In genomic region chr4:57866088-57866487, GRCm38 (mm10) we compare ENCODE assay signal across 8 mouse cellular contexts. TPM values are rescaled to one million over a fixed set of nuclear protein-coding genes. Genes with fewer than 3 reads are reported as not detected.
DNase-seq lines count a peak whose midpoint lies in the region; ATAC-seq and TF ChIP-seq lines count a peak whose summit lies in the region.

No protein-coding gene starts in this region.

- peak overlapping the region; percentile 80 for H3K27ac ChIP-seq in gastrocnemius, adult 2 months

- peak; percentile 50 for DNase-seq in gastrocnemius, adult 2 months
- no peak for DNase-seq in gastrocnemius, postnatal 4 days (ENCODE audit: low spot score in 2 of 2)
- DNase-seq in Muller cell, postnatal 12 days (ENCODE audit: inconsistent ontology term) = peak; percentile 58
- peak; percentile 50 for DNase-seq in kidney, postnatal 10 days
- DNase-seq in B cell, adult 2 months = no peak
- no peak for DNase-seq in cerebellum, adult 18-20 months
- DNase-seq in adrenal gland, adult 8-10 months = no peak

- H3K4me3 ChIP-seq in gastrocnemius, adult 2 months = no peak overlapping the region

- TF ChIP-seq CTCF in gastrocnemius, adult 2 months (IDR thresholded peaks at IDR 0.05) = no peak

- intact Hi-C loops in gastrocnemius, adult 2 months (cut with DNase I) = no loop called here

- ATAC-seq in granulocyte monocyte progenitor cell, adult 5-6 weeks (replicated peaks; ENCODE audit: poor library complexity, severe bottlenecking) = peak; percentile 89

RNA-seq across cellular contexts. Expression of gene D630039A03Rik, which starts 50.0 kb away (rescaled TPM):
- under 1 TPM in 1 of 2 experiments, not detected in 1; 0.28 TPM for total RNA-seq in gastrocnemius, adult 2 months (2021)
- not detected for total RNA-seq in gastrocnemius, postnatal 4 days (2021)
- total RNA-seq in granulocyte monocyte progenitor cell, adult 5-6 weeks (2014; fragmentation: Nextera tagmentation) = not detected in 2 replicates
- total RNA-seq in granulocyte monocyte progenitor cell, adult 5-6 weeks (2017) = 0.09 TPM in 1 of 2 replicates, not detected in the other
- 10 to 100 TPM; 13.0 to 17.0 (median 15.0) TPM for total RNA-seq in adrenal gland, adult 8-10 months (2022)

Comparison
In these comparisons a context has a peak if more than half of its experiments do, and no peak if none do; other contexts are left out.
1. DNase-seq: peak in gastrocnemius, adult 2 months (single experiment), Muller cell, postnatal 12 days (single experiment) and kidney, postnatal 10 days (single experiment); none in gastrocnemius, postnatal 4 days (0 of 2), B cell, adult 2 months (0 of 2), cerebellum, adult 18-20 months (0 of 2) and adrenal gland, adult 8-10 months (single experiment).
2. RNA of gene D630039A03Rik, which starts 50.0 kb away (total RNA-seq): 13.0 to 17.0 TPM in adrenal gland, adult 8-10 months; 0.28 TPM in gastrocnemius, adult 2 months, not detected in gastrocnemius, postnatal 4 days and 0.09 TPM in granulocyte monocyte progenitor cell, adult 5-6 weeks; every median in the first group is over 10 times any median in the second.